Mouse (Mus musculus) liver, adult 2 months (tissue): ENCODE results near the gene Cul9.

Experiments used
- CTCF ChIP-seq: fragments of 200-500 bp; IDR thresholded peaks from 2 replicates; pipeline ENCODE4 v1.5.1; 2011; ENCODE audit warnings: low read depth, low read length, control low read depth
- POLR2A ChIP-seq: fragments of 200-500 bp; IDR thresholded peaks from 2 replicates; pipeline ENCODE4 v1.6.1; 2011; ENCODE audit warnings: low read length, control low read depth; ENCODE audit not compliant: insufficient read depth; ENCODE audit errors: extremely low read depth

DNA sequence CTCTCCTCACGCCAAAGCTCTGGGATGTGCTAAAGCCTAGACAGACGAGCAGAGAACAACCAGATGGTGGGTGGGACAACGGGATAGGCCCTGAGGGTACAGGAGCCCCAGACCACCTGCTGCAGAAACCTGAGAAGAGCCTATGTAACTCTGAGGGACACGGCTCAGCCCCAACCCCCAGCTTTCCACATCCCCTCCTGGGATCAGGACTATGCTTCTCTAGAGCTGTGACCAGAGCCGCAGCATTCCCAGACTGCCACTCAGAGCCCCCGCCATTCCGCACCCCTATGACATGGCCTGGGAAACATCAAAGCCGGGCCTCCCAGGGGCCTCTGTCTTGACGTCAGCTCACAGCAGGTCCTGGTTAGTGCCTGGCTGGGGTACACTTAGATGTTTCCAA, 48.4 kb upstream of the Cul9 start:
- no peak for TF ChIP-seq CTCF
- no peak for TF ChIP-seq POLR2A
